Mouse (Mus musculus) forebrain, embryonic 10.5 days (tissue): ENCODE measurements at regions not wholly inside any gene's neighbourhood (a gene's known extent, or its start where the extent isn't known, plus 50 kb on each side); places are given as distances from the start of the nearest gene placed in this dataset.

Source experiments
- DNase-seq: peaks from one replicate; pipeline ENCODE4 v3.0.0-alpha.2; 2017; ENCODE audit warnings: low spot score; ENCODE audit errors: extremely low spot score
- H3K27ac ChIP-seq: fragments of 300-500 bp; sonication (generic); 2 replicates; pipeline ENCODE4 v1.5.1; 2016; ENCODE audit warnings: mild to moderate bottlenecking
- H3K27me3 ChIP-seq: fragments of 300-500 bp; sonication (generic); 2 replicates; pipeline ENCODE4 v1.6.1; 2016; ENCODE audit warnings: mild to moderate bottlenecking; ENCODE audit not compliant: poor library complexity, severe bottlenecking
- H3K36me3 ChIP-seq: fragments of 300-500 bp; sonication (generic); replicated peaks from 2 replicates; pipeline ENCODE4 v1.6.1; 2016; ENCODE audit warnings: mild to moderate bottlenecking, moderate library complexity
- H3K4me1 ChIP-seq: fragments of 300-500 bp; sonication (generic); 2 replicates; pipeline ENCODE4 v1.6.1; 2016
- H3K4me3 ChIP-seq: fragments of 300-500 bp; sonication (generic); 2 replicates; pipeline ENCODE4 v1.5.1; 2016; ENCODE audit warnings: mild to moderate bottlenecking, moderate library complexity
- H3K9me3 ChIP-seq: fragments of 300-500 bp; sonication (generic); 2 replicates; pipeline ENCODE4 v1.6.1; 2016; ENCODE audit warnings: mild to moderate bottlenecking, moderate library complexity
- WGBS: fragments of 180-500 bp; shearing (Covaris S2); methylation state at CpG from one replicate; pipeline ENCODE4 v1.1.7; 2016; 5-methylcytosine and 5-hydroxymethylcytosine counted together

DNA sequence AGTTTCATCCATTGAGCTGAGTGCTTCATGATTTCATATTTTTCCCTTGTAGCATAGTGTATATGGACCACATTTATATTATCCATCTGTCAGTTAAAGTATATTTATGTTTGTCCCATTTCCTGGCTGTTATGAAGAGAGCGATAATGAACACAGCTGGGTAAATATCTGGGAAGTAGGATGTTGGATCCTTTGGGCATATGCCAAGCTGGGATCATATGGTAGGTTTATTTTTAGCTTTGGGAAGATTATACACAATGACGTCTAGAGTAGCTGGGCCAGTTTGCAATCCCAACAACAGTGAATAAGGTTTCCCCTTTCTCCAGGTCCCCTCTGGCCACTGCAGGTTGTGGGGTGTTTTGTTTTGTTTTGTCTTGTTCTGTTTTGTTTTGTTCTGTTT, 164.5 kb downstream of the Gm765 start:
- no peaks in the 10 kb centered on the region for H3K9me3 ChIP-seq
- no peak for DNase-seq
- H3K27me3 ChIP-seq, result no peaks in the 10 kb centered on the region
- H3K36me3 ChIP-seq, result no peaks in the 10 kb centered on the region
- no peaks in the 10 kb centered on the region for H3K4me1 ChIP-seq
- WGBS, result 78% methylated on average over 2 of the region's 2 CpGs
- H3K27ac ChIP-seq, result no peak overlapping the region
- no peak overlapping the region for H3K4me3 ChIP-seq

DNA sequence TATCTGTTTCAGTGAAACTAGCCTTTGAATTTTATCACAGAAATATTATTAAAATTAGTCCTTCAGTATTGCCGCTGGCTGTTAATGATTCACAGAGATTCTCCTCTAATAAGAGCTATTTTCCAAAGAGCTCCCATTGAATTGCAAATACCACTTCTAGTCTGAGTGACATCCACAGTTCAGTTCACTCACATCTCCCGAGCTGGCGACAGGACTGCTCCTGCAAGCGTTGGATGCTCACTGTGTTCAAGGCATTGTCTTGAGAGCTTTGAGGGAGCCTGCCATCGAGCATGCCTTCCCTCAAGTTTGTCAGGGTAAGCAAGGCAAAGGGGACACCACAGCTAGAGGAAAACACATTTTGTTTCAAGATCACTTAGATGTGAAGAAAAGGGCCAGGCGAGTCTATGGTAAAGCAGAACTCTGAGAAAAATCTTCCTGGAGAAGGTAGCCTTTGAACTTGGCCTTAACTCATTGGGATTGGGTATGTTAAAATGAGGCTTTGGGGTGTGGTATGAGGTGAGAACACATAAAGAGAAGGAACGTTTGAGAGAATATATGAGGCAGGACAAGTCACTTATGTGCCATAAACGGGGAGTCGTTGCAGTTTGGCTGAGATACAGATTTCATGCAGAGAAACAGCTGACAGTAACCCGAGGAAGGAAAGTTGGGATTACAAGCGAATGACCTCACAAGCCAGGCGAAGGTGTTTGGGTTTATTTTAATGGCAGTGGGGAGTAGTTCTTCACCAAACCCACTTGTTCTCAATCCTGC, 193.3 kb downstream of the Gm765 start:
- Histone ChIP-seq H3K27me3 (no peaks in the 10 kb centered on the region), H3K4me3 (no peak overlapping the region), H3K27ac (no peak overlapping the region), H3K9me3 (no peaks in the 10 kb centered on the region), H3K36me3 (no peaks in the 10 kb centered on the region), H3K4me1 (peaks cover 2% of the 10 kb centered on the region; the same call in 1 of the 2 replicates)
- 83% methylated on average over 12 of the region's 12 CpGs for WGBS
- no peak for DNase-seq

DNA sequence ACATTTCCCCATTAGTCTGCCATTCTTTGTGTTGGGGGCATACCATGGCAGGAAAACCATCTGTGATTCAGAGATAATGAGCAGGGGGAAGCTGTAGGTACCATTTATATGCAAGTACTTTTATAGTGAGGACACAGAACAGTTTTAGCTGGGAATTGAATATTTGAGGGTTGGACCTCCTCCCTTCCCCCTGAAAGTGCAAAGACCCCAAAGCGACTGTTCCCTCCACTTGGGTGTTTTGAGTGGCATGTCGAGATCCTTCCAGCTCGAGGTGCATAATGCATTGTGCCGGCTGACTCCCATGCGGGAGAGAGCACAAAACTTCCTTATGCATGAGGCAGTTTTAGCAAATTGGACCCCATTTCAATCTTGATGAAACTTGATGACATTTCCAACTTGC, 194.7 kb downstream of the Gm765 start:
- no peak for DNase-seq
- H3K4me1 ChIP-seq, result peaks cover 2% of the 10 kb centered on the region; the same call in 1 of the 2 replicates
- WGBS, result 91% methylated on average over 5 of the region's 5 CpGs
- no peaks in the 10 kb centered on the region for H3K9me3 ChIP-seq
- H3K27me3 ChIP-seq, result no peaks in the 10 kb centered on the region
- no peak overlapping the region for H3K27ac ChIP-seq
- H3K36me3 ChIP-seq, result no peaks in the 10 kb centered on the region
- H3K4me3 ChIP-seq, result no peak overlapping the region

DNA sequence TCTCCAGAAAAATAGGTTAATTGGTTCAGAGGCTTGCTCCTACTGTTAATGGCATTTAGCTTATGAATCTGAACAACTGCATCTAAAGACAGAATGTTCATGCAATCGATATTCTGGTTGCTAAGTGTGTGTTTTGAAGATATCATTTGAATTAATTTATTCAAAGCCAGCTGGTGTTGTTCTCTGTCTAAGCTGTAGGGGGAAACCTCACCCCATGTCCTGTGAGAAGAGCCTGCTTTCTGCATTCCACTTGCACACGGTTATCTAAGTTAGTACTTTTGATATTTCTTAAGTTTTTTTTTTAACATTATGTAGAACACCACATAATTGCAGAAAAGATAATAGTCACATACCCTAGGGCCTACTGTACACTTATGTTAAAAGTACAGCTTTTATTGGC, 209.6 kb downstream of the Gm765 start:
- DNase-seq, result no peak
- WGBS, result 47% methylated on average over 2 of the region's 2 CpGs
- Histone ChIP-seq H3K27ac (no peak overlapping the region), H3K27me3 (0 out of 2 replicates have a peak, but pooled peaks cover 3% of the 10 kb centered on the region), H3K9me3 (no peaks in the 10 kb centered on the region), H3K36me3 (no peaks in the 10 kb centered on the region), H3K4me1 (no peaks in the 10 kb centered on the region), H3K4me3 (no peak overlapping the region)

DNA sequence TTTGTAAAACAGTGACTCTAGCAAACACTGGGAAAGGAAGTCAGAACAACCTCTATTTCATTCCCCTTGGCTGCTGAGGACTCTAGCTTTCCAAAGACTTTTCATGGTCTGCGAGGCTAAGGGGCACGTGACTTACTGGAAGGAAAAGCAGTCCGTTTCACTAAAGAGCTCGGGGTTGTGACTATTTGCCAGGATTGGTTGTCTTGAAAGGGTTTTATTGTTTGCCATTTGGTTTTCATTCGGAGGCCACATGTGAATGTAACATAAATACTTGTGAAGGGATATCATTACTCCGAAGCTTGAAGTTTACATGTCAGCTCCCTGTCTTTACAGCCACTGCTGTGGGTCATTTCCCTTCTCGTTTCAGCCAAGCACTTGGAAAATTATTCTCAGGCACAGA, 217.1 kb downstream of the Gm765 start:
- DNase-seq, result no peak
- Histone ChIP-seq H3K27ac (no peak overlapping the region), H3K9me3 (peaks cover under 1% of the 10 kb centered on the region; the same call in 1 of the 2 replicates), H3K4me1 (no peaks in the 10 kb centered on the region), H3K36me3 (no peaks in the 10 kb centered on the region), H3K27me3 (0 out of 2 replicates have a peak, but pooled peaks cover 1% of the 10 kb centered on the region), H3K4me3 (no peak overlapping the region)
- 75% methylated on average over 7 of the region's 7 CpGs for WGBS

DNA sequence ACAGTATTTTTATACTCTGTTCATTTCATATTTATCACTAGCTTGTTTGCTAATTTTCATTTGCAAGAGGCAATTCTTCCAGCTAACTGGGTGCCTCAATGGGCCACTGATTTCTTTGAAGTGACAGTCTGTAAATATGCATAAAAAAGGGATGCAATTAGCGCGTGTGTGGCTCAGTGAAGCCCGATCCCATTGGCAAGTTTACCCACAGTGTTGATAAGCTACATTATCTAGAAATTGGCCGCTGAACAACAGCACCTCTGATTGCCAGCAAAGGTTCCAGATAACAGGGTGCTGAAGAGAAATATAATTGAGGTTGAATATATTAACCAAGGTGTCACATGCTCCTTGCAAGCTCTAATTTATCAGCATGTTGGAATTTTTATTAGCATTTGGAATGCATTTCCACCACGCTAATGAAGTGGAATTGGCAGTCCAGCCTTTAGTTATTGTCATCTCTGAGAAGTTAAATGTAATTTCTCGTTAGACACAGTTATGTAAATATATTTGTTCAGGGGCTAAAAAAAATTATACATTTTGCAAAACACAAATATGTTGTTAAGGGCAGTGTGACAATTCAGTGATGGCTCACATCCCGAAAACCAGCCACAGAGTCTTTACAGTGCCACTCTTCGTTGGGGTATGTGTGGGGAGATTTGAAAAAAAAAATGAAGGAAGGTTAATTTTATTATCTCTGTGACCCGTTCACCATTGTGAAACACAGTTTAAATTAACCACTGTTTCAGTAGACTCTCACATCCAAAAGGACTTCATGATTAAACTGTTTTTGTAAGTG, 224.0 kb downstream of the Gm765 start:
- H3K4me1 ChIP-seq, result peaks cover 45% of the 10 kb centered on the region
- H3K36me3 ChIP-seq, result no peaks in the 10 kb centered on the region
- peaks cover 5% of the 10 kb centered on the region; the same call in 1 of the 2 replicates for H3K9me3 ChIP-seq
- H3K27ac ChIP-seq, result peak overlapping the region; percentile 71
- DNase-seq, result no peak
- no peak overlapping the region for H3K4me3 ChIP-seq
- WGBS, result 55% methylated on average over 9 of the region's 9 CpGs
- no peaks in the 10 kb centered on the region for H3K27me3 ChIP-seq

DNA sequence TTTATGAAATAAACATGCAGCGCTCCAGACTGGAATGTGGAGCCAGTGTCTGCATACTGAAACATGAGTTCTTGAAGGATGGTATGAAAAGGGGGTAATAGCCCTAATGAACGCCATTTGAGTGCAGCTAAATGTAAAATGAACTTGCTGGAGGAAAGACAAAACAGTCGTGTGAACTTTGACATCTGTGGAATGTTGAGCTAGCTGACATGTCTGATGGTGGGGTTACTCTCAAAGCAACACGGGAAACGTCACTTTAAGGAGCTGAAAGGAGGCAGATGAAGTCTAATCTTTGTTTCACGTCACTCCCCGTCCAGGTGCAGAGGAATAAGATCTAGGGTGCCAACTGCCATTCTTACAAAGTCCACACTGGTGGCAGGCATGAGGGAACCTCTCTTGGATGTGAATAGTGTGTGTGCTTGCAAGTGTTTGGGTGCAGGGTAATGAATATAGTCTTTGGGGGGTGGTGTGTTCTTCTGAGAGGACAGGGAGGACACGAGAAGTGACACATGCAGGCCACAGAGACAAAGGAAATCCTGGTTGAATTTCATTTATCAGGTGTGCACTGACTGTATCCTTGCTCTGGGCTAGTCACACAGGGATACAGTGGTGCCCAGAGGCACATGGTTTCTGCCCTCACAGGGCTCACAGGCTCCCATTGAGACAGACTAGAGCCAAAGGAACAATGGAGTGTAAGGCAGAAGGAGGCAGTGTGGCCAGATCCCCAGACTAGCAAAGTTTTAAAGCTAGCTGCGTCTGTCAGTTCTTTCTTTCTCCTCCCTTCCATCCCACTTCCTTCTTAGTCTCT, 228.0 kb downstream of the Gm765 start:
- H3K27ac ChIP-seq, result peak overlapping the region; percentile 88
- H3K27me3 ChIP-seq, result no peaks in the 10 kb centered on the region
- peaks cover 63% of the 10 kb centered on the region for H3K4me1 ChIP-seq
- 13% methylated on average over 9 of the region's 9 CpGs for WGBS
- H3K4me3 ChIP-seq, result peak overlapping the region; percentile 3; the same call in 1 of the 2 replicates
- H3K9me3 ChIP-seq, result no peaks in the 10 kb centered on the region
- H3K36me3 ChIP-seq, result no peaks in the 10 kb centered on the region
- DNase-seq, result peak; percentile 38

DNA sequence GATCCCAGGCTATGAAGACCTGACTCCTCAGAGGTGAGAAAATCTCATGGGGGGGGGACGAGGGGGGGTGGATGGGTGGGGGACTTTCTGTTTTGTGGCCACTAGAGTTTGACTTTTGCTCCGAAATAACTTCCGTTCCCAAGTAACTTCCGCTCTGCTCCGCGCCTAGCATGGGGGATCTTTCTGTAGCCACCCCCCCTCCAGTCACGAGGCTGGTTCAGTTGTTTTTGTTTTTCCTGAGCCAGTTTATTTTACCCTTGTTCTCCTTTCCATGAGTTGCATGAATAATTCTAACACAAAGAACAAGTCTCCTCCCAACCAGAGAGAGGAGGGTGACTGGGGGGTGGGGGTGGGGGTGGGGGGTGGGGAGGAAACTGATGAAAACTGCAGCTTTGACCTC, 228.8 kb downstream of the Gm765 start:
- Histone ChIP-seq H3K27ac (peak overlapping the region; percentile 88), H3K36me3 (no peaks in the 10 kb centered on the region), H3K27me3 (no peaks in the 10 kb centered on the region), H3K9me3 (no peaks in the 10 kb centered on the region), H3K4me1 (peaks cover 58% of the 10 kb centered on the region), H3K4me3 (peak overlapping the region; percentile 33)
- DNase-seq, result peak; percentile 29
- 6% methylated on average over 7 of the region's 7 CpGs for WGBS

DNA sequence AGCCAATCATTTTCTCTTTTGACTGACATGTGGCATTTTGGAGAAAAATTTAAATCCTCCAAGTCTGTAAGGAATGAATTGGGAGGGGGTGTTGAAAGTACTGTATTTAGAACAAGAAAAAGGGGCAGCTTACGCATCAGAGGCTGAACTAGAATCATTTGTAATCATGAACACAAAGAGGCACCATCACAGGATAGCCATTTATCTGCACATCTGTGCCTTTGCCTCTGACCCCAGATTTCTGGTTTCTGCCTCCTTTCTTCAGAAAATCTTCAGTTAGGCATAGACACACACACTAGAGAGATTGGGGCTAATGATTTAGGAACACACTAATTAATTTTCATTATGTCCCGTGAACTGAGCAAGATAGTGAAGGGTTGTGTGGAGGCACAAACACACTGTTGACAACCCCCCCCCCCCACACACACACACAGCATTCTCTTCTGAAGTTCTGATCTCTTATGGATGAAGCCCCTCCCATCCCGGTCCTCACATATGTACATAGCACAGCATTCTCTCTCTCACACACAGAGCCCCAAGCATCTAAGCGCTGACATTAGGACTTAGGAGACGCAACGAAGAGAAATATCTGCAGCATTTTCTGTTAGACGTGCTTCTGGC, 229.9 kb downstream of the Gm765 start:
- no peaks in the 10 kb centered on the region for H3K27me3 ChIP-seq
- no peaks in the 10 kb centered on the region for H3K36me3 ChIP-seq
- no peak overlapping the region for H3K4me3 ChIP-seq
- WGBS, result 60% methylated on average over 7 of the region's 7 CpGs
- H3K4me1 ChIP-seq, result peaks cover 47% of the 10 kb centered on the region
- no peak for DNase-seq
- peak overlapping the region; percentile 88 for H3K27ac ChIP-seq
- no peaks in the 10 kb centered on the region for H3K9me3 ChIP-seq

DNA sequence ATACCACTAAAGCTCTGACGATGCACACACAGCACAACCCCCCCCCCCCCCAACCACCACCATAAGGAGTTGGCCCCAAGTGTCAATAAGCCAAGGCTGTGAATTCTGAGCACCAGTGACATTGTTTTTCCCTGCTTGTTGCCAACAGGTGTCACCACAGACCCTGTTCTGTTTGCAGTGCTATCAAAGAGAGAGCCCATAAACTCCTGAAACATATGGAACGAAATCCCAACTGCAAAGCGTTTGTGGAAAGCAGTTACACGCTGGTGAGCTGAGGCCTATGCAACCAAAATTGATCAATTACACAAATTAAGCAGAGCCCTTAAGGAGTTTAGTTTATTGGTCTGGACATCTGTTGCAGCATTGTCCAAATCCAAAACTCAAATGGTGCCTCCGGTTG, 235.4 kb downstream of the Gm765 start:
- Histone ChIP-seq H3K27me3 (0 out of 2 replicates have a peak, but pooled peaks cover 5% of the 10 kb centered on the region), H3K4me1 (peaks cover 22% of the 10 kb centered on the region), H3K9me3 (no peaks in the 10 kb centered on the region), H3K27ac (no peak overlapping the region; the same call in 1 of the 2 replicates), H3K4me3 (no peak overlapping the region), H3K36me3 (no peaks in the 10 kb centered on the region)
- 71% methylated on average over 5 of the region's 5 CpGs for WGBS
- DNase-seq, result no peak

DNA sequence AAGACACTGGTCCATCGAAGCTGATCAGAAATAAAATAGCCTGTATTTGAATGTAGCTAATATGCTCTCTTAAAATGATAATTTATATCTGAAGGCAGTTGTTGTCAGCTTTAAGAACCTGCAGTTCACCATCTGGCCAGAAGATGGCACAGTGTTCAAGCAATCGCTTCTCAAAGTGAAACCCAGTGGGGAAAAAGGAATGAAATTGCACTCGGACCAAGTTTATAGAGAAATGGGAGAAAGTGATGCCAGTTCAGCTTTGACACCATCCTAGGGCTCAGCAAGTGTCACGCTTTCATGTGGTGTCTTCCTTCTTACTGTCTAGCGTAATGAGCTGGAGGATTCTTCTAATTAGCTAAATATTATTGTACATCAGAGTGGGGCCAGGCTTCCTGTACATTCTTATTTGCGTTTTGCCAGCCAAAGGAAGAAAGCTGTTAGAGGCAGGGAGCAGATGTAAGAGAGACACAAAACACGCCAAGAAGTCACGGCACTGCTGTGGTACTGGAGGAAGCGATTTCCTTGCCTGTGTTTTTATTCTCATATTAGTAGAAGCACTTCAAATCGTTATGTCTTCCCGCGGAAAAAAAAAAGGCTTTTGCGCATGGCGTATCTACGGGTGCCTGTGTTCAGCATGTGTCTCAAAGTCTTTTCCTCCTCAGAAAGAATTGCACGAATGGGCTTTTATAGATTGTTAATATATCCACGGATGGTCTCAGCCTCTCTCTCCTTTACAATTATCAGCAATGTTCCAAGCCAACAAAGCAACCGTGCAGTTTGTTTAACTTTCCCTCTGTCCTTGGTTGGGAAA, 237.1 kb downstream of the Gm765 start:
- 63% methylated on average over 18 of the region's 18 CpGs for WGBS
- H3K27me3 ChIP-seq, result 0 out of 2 replicates have a peak, but pooled peaks cover 5% of the 10 kb centered on the region

More for the DNA sequence above, 237.1 kb downstream of the Gm765 start:
- Histone ChIP-seq H3K4me3 (0 out of 2 replicates have a peak overlapping the region, but pooled peaks have one; percentile 16), H3K9me3 (no peaks in the 10 kb centered on the region), H3K36me3 (no peaks in the 10 kb centered on the region), H3K27ac (peak overlapping the region; percentile 51; the same call in 1 of the 2 replicates), H3K4me1 (peaks cover 18% of the 10 kb centered on the region)
- peak; percentile 68 for DNase-seq
